Mouse (Mus musculus): ENCODE data around the gene Thsd4.

GRCm38 (mm10) chr9:60076396-60076795 is 445.4 kb downstream of the Thsd4 start:
- TF ChIP-seq HCFC1 (IDR thresholded peaks at IDR 0.05; ENCODE audit: borderline replicate concordance, insufficient read depth, low read length) (no peak), ZNF384 (IDR thresholded peaks at IDR 0.05; ENCODE audit: low read depth, low read length) (no peak)
